Mouse (Mus musculus): ENCODE measurements around the gene Psmd5. TPM values are rescaled to one million over a fixed set of nuclear protein-coding genes. Genes with fewer than 3 reads are reported as not detected.

The Psmd5 gene
- total and polyA plus RNA-seq, 2 experiments from 2014 or later, result 28.6 to 37.2 TPM

DNA sequence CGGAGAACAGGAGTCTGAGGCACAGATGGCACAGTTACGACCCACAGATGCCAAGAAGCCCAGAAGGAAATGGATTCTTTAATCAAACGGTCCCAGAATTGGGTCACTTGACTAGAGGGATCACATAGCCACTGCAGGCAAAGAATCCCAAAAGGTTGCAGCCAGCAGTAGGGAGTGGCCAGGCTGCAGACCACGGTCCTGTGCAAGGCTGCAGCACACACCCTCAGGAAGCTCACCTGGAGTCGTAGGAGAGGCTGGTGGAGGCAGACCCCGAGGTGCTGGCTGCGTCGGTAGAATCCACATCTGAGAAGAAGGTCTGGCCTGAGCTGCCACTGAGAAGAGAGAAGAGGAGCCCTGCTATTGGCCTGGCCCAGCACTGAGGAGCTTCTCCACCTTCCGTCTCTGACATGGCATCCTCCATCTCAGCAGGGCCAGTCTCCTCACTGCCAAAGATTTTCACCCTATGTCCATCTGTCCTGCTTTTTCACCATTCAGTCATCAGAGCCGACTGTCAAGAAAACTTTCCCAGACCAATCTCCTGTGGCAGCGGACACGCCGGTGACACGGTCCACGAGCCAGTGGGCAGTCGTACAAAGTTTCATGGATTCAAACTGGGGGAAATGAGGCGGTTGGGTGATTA, 22.2 kb upstream of the Psmd5 start:
- H3K27me3 ChIP-seq (ENCODE audit: control insufficient read depth, insufficient read depth, low read length), result no peaks in the 10 kb centered on the region
- H3K9ac ChIP-seq (replicated peaks; ENCODE audit: low read depth, low read length), result no peak overlapping the region
- ATAC-seq (ENCODE audit: insufficient read depth, low read depth) (no peak), DNase-seq (ENCODE audit: low spot score) (no peak)
- TF ChIP-seq EP300 (IDR thresholded peaks at IDR 0.05; ENCODE audit: low read depth), result no peak
- no peak for TF ChIP-seq CTCF (IDR thresholded peaks at IDR 0.05; ENCODE audit: low read depth)
- H3K9me3 ChIP-seq (replicated peaks; ENCODE audit: control insufficient read depth, low read length), result no peaks in the 10 kb centered on the region
- H3K4me1 ChIP-seq (ENCODE audit: control insufficient read depth, insufficient read depth), result no peaks in the 10 kb centered on the region
- H3K27ac ChIP-seq (ENCODE audit: low read depth), result no peak overlapping the region
- H3K4me3 ChIP-seq (ENCODE audit: low read depth, low read length), result no peak overlapping the region
- WGBS, result 76% methylated on average over 17 of the region's 17 CpGs
- no peak overlapping the region for H3K4me2 ChIP-seq (ENCODE audit: low read depth, low read length)
- no peaks in the 10 kb centered on the region; the same call in 1 of the 2 replicates for H3K36me3 ChIP-seq (replicated peaks; ENCODE audit: control insufficient read depth, insufficient read depth, low read length)

DNA sequence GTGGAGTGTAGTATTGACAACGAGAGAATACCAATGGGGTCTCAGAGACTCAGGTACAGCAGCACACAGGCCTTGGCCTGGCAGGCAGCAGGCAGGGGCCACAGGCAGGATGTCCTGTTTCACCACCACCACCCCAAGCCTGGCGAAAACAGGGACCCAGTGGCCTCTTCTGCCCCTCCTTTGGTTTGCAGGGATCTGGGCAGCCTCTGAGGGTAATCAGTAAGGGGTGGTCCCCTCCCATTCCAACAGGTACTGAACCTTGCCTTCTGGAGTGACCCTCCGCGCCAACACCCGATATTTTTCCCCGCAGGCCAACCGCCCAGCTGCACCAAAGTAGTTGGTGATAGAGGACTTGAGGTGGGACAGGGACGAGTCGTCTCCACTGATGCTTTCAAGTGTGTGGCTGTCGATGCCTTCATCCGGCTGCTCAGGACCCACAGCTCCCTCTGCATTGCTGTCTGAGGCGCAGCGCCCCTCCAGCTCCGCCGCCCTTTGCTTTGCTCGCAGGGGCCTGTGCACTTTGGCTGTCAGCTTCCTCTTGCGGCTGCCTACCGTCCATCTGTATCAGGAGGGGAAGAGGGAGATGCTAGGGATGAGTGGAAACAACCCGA, 20.8 kb upstream of the Psmd5 start:
- Histone ChIP-seq H3K9ac (replicated peaks; ENCODE audit: low read depth, low read length) (no peak overlapping the region), H3K27me3 (ENCODE audit: control insufficient read depth, insufficient read depth, low read length) (no peaks in the 10 kb centered on the region), H3K4me1 (ENCODE audit: control insufficient read depth, insufficient read depth) (no peaks in the 10 kb centered on the region), H3K36me3 (replicated peaks; ENCODE audit: control insufficient read depth, insufficient read depth, low read length) (no peaks in the 10 kb centered on the region; the same call in 1 of the 2 replicates), H3K27ac (ENCODE audit: low read depth) (no peak overlapping the region), H3K9me3 (replicated peaks; ENCODE audit: control insufficient read depth, low read length) (no peaks in the 10 kb centered on the region), H3K4me2 (ENCODE audit: low read depth, low read length) (no peak overlapping the region), H3K4me3 (ENCODE audit: low read depth, low read length) (no peak overlapping the region)
- ATAC-seq (ENCODE audit: insufficient read depth, low read depth) (no peak), DNase-seq (ENCODE audit: low spot score) (no peak)
- no peak for TF ChIP-seq EP300 (IDR thresholded peaks at IDR 0.05; ENCODE audit: low read depth)
- no peak for TF ChIP-seq CTCF (IDR thresholded peaks at IDR 0.05; ENCODE audit: low read depth)
- 70% methylated on average over 19 of the region's 19 CpGs for WGBS

GRCm38 (mm10) chr2:34893950-34894349, 19.2 kb upstream of the Psmd5 start:
- TF ChIP-seq CTCF (IDR thresholded peaks at IDR 0.05; ENCODE audit: low read depth) (no peak), EP300 (IDR thresholded peaks at IDR 0.05; ENCODE audit: low read depth) (no peak)
- no peaks in the 10 kb centered on the region for H3K27me3 ChIP-seq (ENCODE audit: control insufficient read depth, insufficient read depth, low read length)
- WGBS, result 62% methylated on average over 5 of the region's 5 CpGs

GRCm38 (mm10) chr2:34884186-34884585, 9.4 kb upstream of the Psmd5 start:
- no peaks in the 10 kb centered on the region for H3K9me3 ChIP-seq (replicated peaks; ENCODE audit: control insufficient read depth, low read length)
- no peak overlapping the region for H3K9ac ChIP-seq (replicated peaks; ENCODE audit: low read depth, low read length)
- DNase-seq (ENCODE audit: low spot score) (no peak), ATAC-seq (ENCODE audit: insufficient read depth, low read depth) (no peak)
- TF ChIP-seq CTCF (IDR thresholded peaks at IDR 0.05; ENCODE audit: low read depth), result no peak
- TF ChIP-seq EP300 (IDR thresholded peaks at IDR 0.05; ENCODE audit: low read depth), result no peak
- H3K4me3 ChIP-seq (ENCODE audit: low read depth, low read length), result no peak overlapping the region
- 64% methylated on average over 2 of the region's 2 CpGs for WGBS
- H3K4me2 ChIP-seq (ENCODE audit: low read depth, low read length), result no peak overlapping the region
- H3K27me3 ChIP-seq (ENCODE audit: control insufficient read depth, insufficient read depth, low read length), result no peaks in the 10 kb centered on the region
- H3K27ac ChIP-seq (ENCODE audit: low read depth), result no peak overlapping the region
- no peaks in the 10 kb centered on the region for H3K36me3 ChIP-seq (replicated peaks; ENCODE audit: control insufficient read depth, insufficient read depth, low read length)
- H3K4me1 ChIP-seq (ENCODE audit: control insufficient read depth, insufficient read depth), result no peaks in the 10 kb centered on the region

More at GRCm38 (mm10) chr2:34893950-34894349, 19.2 kb upstream of the Psmd5 start:
- Histone ChIP-seq H3K4me1 (ENCODE audit: control insufficient read depth, insufficient read depth) (no peaks in the 10 kb centered on the region), H3K9me3 (replicated peaks; ENCODE audit: control insufficient read depth, low read length) (no peaks in the 10 kb centered on the region), H3K4me3 (ENCODE audit: low read depth, low read length) (no peak overlapping the region), H3K36me3 (replicated peaks; ENCODE audit: control insufficient read depth, insufficient read depth, low read length) (no peaks in the 10 kb centered on the region; the same call in 1 of the 2 replicates), H3K4me2 (ENCODE audit: low read depth, low read length) (no peak overlapping the region), H3K27ac (ENCODE audit: low read depth) (no peak overlapping the region), H3K9ac (replicated peaks; ENCODE audit: low read depth, low read length) (no peak overlapping the region)
- DNase-seq (ENCODE audit: low spot score), result no peak
- ATAC-seq (ENCODE audit: insufficient read depth, low read depth), result no peak

- H3K4me1 ChIP-seq (ENCODE audit: control insufficient read depth, insufficient read depth), result no peaks in the 10 kb centered on the region
- no peak overlapping the region for H3K4me3 ChIP-seq (ENCODE audit: low read depth, low read length)
- no peak for TF ChIP-seq CTCF (IDR thresholded peaks at IDR 0.05; ENCODE audit: low read depth)
- TF ChIP-seq EP300 (IDR thresholded peaks at IDR 0.05; ENCODE audit: low read depth), result no peak
- ATAC-seq (ENCODE audit: insufficient read depth, low read depth) (no peak), DNase-seq (ENCODE audit: low spot score) (no peak)
- H3K36me3 ChIP-seq (replicated peaks; ENCODE audit: control insufficient read depth, insufficient read depth, low read length), result no peaks in the 10 kb centered on the region
- H3K4me2 ChIP-seq (ENCODE audit: low read depth, low read length), result no peak overlapping the region
- no peaks in the 10 kb centered on the region for H3K27me3 ChIP-seq (ENCODE audit: control insufficient read depth, insufficient read depth, low read length)
- no peak overlapping the region for H3K9ac ChIP-seq (replicated peaks; ENCODE audit: low read depth, low read length)
- H3K9me3 ChIP-seq (replicated peaks; ENCODE audit: control insufficient read depth, low read length), result no peaks in the 10 kb centered on the region
- WGBS, result 39% methylated on average over 5 of the region's 5 CpGs
- no peak overlapping the region for H3K27ac ChIP-seq (ENCODE audit: low read depth)
Measured at GRCm38 (mm10) chr2:34883190-34883589, 8.4 kb upstream of the Psmd5 start.
